Mouse (Mus musculus) testis, adult 2 months (tissue): ENCODE results near the gene Pcnp.
"Not testable (repeated sequence)": the region's sequence is repeated elsewhere in the genome, so short reads cannot be mapped to it uniquely, and the experiment has no call there.

Source experiments
- CTCF ChIP-seq: fragments of 200-500 bp; IDR thresholded peaks from 2 replicates; pipeline ENCODE4 v1.5.1; 2012; ENCODE audit warnings: low read depth, mild to moderate bottlenecking, inconsistent platforms, low read length, moderate library complexity; ENCODE audit not compliant: control insufficient read depth, insufficient read depth, insufficient replicate concordance
- POLR2A ChIP-seq: fragments of 200-500 bp; IDR thresholded peaks from 2 replicates; pipeline ENCODE4 v1.6.1; 2012; ENCODE audit warnings: low read depth, mild to moderate bottlenecking, inconsistent platforms, low read length, moderate library complexity; ENCODE audit not compliant: control insufficient read depth

DNA sequence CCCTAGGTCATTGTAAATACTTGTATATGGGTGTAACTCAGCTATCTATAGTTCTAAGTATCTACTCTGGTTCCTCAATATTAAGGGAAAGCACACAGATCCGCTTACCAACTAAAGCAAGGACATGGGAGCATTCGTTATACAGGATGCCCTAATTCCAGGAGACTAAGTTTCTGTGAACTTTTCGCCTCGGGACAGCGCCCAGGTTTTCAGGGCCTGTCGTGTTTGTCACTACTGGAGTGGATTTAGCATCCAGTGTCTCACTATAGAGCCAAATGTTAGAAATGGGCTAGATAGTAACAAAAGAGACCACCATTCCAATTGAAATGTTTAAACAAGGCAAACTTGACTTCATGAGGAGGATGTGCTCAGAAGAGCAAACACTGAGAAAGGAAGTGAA is 43.6 kb upstream of the Pcnp start:
- not testable (repeated sequence) for TF ChIP-seq POLR2A, CTCF
